Mouse (Mus musculus) limb, embryonic 14.5 days (tissue): Measurements from ENCODE around the gene Artn. TPM values are rescaled to one million over a fixed set of nuclear protein-coding genes. Genes with fewer than 3 reads are reported as not detected.
A peak's percentile ranks its signal among the peaks of the same experiment; 100 is the strongest.

Experiments used
- ATAC-seq: fragments of 200-750 bp; cut with Nextera tagmentation; 2 replicates; pipeline ENCODE4 v1.8.0; 2017; ENCODE audit warnings: low read depth, moderate number of reproducible peaks, moderate TSS enrichment; ENCODE audit not compliant: low FRiP score
- DNase-seq: peaks from one replicate; pipeline ENCODE4 v3.0.0-alpha.2; 2015; ENCODE audit warnings: low spot score
- H3K27ac ChIP-seq: fragments of 300-500 bp; sonication (generic); replicated peaks from 2 replicates; pipeline ENCODE4 v1.5.1; 2014; ENCODE audit warnings: low read depth, mild to moderate bottlenecking, low read length, moderate library complexity, mixed read lengths
- H3K27me3 ChIP-seq: fragments of 300-500 bp; sonication (generic); 2 replicates; pipeline ENCODE4 v1.6.1; 2014; ENCODE audit warnings: low read length, mixed read lengths; ENCODE audit not compliant: control insufficient read depth, insufficient read depth
- H3K36me3 ChIP-seq: fragments of 300-500 bp; sonication (generic); 2 replicates; pipeline ENCODE4 v1.6.1; 2014; ENCODE audit warnings: mild to moderate bottlenecking, low read length, moderate library complexity, mixed read lengths; ENCODE audit not compliant: control insufficient read depth, insufficient read depth
- H3K4me1 ChIP-seq: fragments of 300-500 bp; sonication (generic); 2 replicates; pipeline ENCODE4 v1.6.1; 2014; ENCODE audit warnings: antibody characterized with exemption, low read length, mixed read lengths; ENCODE audit not compliant: control insufficient read depth, insufficient read depth
- H3K4me2 ChIP-seq: fragments of 300-500 bp; sonication (generic); replicated peaks from 2 replicates; pipeline ENCODE4 v1.6.1; 2014; ENCODE audit warnings: low read depth, mild to moderate bottlenecking, low read length, moderate library complexity; ENCODE audit not compliant: severe bottlenecking
- H3K4me3 ChIP-seq: fragments of 300-500 bp; sonication (generic); replicated peaks from 2 replicates; pipeline ENCODE4 v1.5.1; 2014; ENCODE audit warnings: low read length
- H3K9ac ChIP-seq: fragments of 300-500 bp; sonication (generic); 2 replicates; pipeline ENCODE4 v1.6.1; 2014; ENCODE audit warnings: mild to moderate bottlenecking, low read depth, low read length, moderate library complexity; ENCODE audit not compliant: severe bottlenecking
- H3K9me3 ChIP-seq: fragments of 300-500 bp; sonication (generic); 2 replicates; pipeline ENCODE4 v1.6.1; 2016; ENCODE audit warnings: low read length; ENCODE audit not compliant: control insufficient read depth
- POLR2A ChIP-seq: fragments of 200-500 bp; IDR thresholded peaks from 2 replicates; pipeline ENCODE4 v1.8.0; 2012; ENCODE audit warnings: inconsistent platforms, mild to moderate bottlenecking, moderate library complexity, borderline replicate concordance; ENCODE audit not compliant: insufficient read depth, insufficient read length; ENCODE audit errors: extremely low read depth
- WGBS: fragments of 180-500 bp; shearing (Covaris S2); extraction: QIAGEN DNeasy Blood & Tissue Kit; methylation state at CpG from one replicate; pipeline ENCODE4 v1.1.7; 2014; 5-methylcytosine and 5-hydroxymethylcytosine counted together
- polyA plus RNA-seq, 2 experiments: library from polyadenylated mRNA; depleted of rRNA in 1 of 2; stranded (reverse) in 1 of 2; unstranded in 1 of 2; fragments of >200 nt; fragmentation: Nextera tagmentation in 1 of 2; extraction: Ambion mirVana in 1 of 2; gene quantifications; 2 replicates each; pipeline versions ENCODE4 v1.2.1 to v1.2.3; 2012 to 2014

The Artn gene
- polyA plus RNA-seq, 2 experiments, result 4.1 to 5.5 TPM

DNA sequence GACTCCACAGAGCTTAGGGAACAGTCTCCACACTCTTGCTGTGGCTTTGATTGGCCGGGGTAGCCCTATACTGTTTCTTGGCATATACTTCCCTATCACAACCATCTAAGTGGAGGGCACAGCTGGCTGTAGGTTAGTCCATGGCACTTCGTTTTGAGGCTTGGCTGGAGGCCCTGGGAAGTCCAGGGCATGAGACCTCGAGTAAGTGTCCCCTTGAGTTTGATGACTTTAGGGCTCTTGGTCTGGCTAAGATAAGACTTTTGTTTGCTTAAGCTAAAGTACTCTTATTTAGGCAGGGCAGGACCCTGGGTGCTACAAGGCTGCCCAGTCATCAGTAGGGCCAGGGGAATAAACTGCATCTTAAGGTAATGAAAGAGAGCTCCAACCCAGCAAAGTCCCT, 31.5 kb downstream of the Artn start:
- Histone ChIP-seq H3K4me1 (no peaks in the 10 kb centered on the region), H3K9ac (no peak overlapping the region), H3K4me3 (no peak overlapping the region), H3K9me3 (no peaks in the 10 kb centered on the region), H3K36me3 (peaks cover 85% of the 10 kb centered on the region), H3K4me2 (no peak overlapping the region), H3K27me3 (no peaks in the 10 kb centered on the region), H3K27ac (no peak overlapping the region)
- no peak for TF ChIP-seq POLR2A
- ATAC-seq (no peak), DNase-seq (no peak)
- WGBS, result 81% methylated on average over 3 of the region's 3 CpGs

DNA sequence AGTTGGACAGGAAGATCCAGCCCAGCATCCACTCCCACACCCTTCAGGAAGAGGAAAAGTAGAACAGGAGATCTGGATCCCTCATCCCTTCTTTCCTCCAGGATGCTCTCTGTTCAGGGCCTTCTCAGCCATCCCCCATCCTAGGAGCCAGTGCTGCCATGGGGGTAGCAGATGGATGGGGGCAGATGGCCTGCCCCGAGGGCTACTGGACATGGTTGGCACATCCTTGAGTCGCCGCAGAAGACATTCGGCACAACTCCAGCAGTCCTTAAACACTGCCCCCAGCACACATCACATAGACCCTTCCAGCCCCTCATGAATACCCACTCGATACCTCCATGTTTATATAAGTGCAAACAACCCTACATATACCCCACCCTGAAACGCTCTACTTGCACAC, 33.5 kb downstream of the Artn start:
- no peak overlapping the region for H3K27ac ChIP-seq
- TF ChIP-seq POLR2A, result no peak
- peaks cover 65% of the 10 kb centered on the region for H3K36me3 ChIP-seq
- 96% methylated on average over 6 of the region's 6 CpGs for WGBS
- H3K9ac ChIP-seq, result no peak overlapping the region
- peaks cover 3% of the 10 kb centered on the region; the same call in 1 of the 2 replicates for H3K4me1 ChIP-seq
- no peaks in the 10 kb centered on the region for H3K9me3 ChIP-seq
- ATAC-seq (no peak), DNase-seq (no peak)
- H3K27me3 ChIP-seq, result no peaks in the 10 kb centered on the region
- no peak overlapping the region for H3K4me3 ChIP-seq
- no peak overlapping the region for H3K4me2 ChIP-seq

DNA sequence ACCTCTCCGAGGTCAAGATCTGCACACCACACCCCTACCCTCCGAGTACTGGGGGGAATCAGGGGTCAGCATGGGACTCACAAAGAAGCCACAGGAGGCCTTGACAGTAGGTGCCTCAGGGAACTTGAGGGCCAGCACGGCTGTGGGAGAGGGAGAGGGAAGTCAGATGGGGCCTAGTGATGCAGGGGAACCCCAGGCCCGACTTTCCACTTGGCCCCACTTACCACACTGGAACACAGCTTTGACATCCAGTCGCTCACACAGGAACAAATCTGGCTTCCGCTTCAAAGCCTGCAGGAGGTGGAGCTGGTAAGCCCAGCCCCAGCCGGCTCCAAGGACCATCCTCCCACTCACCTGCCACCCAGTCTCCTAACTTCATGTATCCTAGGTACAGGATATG, 34.2 kb downstream of the Artn start:
- no peaks in the 10 kb centered on the region for H3K27me3 ChIP-seq
- H3K9ac ChIP-seq, result no peak overlapping the region
- peaks cover 58% of the 10 kb centered on the region for H3K36me3 ChIP-seq
- peaks cover 6% of the 10 kb centered on the region; the same call in 1 of the 2 replicates for H3K4me1 ChIP-seq
- ATAC-seq, result no peak
- no peak for TF ChIP-seq POLR2A
- no peak overlapping the region for H3K27ac ChIP-seq
- no peak for DNase-seq
- 81% methylated on average over 7 of the region's 7 CpGs for WGBS
- H3K4me3 ChIP-seq, result no peak overlapping the region
- no peak overlapping the region for H3K4me2 ChIP-seq
- H3K9me3 ChIP-seq, result no peaks in the 10 kb centered on the region

DNA sequence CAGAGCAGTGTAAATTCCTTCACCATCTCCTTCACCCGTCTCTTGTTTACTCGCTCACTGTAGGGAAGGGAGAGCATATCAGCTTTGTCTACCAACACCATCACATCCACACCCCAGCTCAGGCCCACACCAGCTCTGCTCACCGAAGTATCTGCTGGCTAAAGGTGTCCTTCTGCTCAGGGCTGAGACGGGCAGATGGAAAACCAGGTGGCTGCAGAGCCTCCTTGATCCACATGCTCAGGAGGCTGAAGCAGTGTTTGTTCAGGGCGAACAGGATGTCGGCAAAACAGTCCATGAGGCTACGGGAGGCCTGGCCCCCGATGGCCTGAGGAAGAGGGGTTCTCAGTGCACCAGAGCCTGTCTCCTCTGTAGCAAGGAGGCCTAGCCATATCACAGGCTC, 35.0 kb downstream of the Artn start:
- H3K36me3 ChIP-seq, result peaks cover 57% of the 10 kb centered on the region
- no peak for ATAC-seq

DNA sequence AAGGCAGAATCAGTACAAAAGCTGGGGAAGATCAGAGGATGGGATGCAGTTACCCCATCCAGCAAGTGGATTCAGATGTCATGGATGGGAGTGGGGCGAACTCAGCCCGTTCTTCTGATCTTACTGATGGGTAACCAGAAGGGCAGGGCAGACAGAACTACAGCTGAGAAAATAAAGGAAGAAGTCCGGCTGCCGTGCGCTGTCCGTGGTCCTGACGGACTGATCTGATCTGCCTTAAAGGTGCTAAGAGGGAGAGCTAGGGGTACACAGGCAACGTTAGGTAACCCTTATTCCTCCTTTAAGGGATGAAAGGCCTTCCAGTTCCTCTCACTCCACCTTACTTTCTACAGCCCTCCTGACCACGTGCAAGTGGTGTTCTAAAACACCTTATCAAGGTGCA, 36.2 kb downstream of the Artn start:
- 26% methylated on average over 9 of the region's 9 CpGs for WGBS
- H3K9me3 ChIP-seq, result no peaks in the 10 kb centered on the region
- H3K27me3 ChIP-seq, result no peaks in the 10 kb centered on the region
- DNase-seq (peak; percentile 79), ATAC-seq (no peak)
- H3K9ac ChIP-seq, result no peak overlapping the region
- H3K4me2 ChIP-seq, result no peak overlapping the region
- no peak overlapping the region for H3K27ac ChIP-seq
- H3K36me3 ChIP-seq, result peaks cover 49% of the 10 kb centered on the region
- H3K4me1 ChIP-seq, result peaks cover 6% of the 10 kb centered on the region; the same call in 1 of the 2 replicates
- TF ChIP-seq POLR2A, result no peak
- H3K4me3 ChIP-seq, result no peak overlapping the region

More for the DNA sequence above, 35.0 kb downstream of the Artn start:
- DNase-seq, result no peak
- no peak overlapping the region for H3K9ac ChIP-seq
- H3K4me1 ChIP-seq, result peaks cover 6% of the 10 kb centered on the region; the same call in 1 of the 2 replicates
- no peak overlapping the region for H3K27ac ChIP-seq
- no peaks in the 10 kb centered on the region for H3K27me3 ChIP-seq
- no peaks in the 10 kb centered on the region for H3K9me3 ChIP-seq
- WGBS, result 90% methylated on average over 8 of the region's 8 CpGs
- H3K4me3 ChIP-seq, result no peak overlapping the region
- no peak overlapping the region for H3K4me2 ChIP-seq
- TF ChIP-seq POLR2A, result no peak

DNA sequence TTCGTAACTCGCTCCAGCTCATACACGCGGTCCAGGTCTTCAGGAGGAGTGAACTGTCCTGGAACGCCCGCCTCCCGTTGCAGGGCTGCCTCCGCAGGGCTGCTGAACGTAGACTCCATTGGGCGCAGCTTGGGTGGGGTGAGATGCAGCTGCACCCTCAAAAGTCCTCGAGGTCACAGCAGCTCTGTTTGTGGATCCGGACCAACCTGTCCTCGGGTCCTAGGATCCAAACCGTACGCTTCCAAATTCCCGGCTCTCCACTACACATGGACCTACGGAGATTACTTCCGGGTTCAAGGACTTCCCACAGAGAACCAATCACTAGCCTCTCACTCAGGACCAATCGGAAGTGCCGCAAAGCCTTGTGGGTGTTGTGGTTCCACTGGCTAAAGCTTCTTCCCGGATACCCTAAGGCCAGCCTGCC, 37.8 kb downstream of the Artn start, which contains the start of gene Dph2:
TSS of gene Dph2 (minus strand) at position 295 of the 424 bp plus-strand sequence.
- H3K36me3 ChIP-seq, result peaks cover 36% of the 10 kb centered on the region
- peak; percentile 85 for ATAC-seq

More for the DNA sequence above, 37.8 kb downstream of the Artn start, which contains the start of gene Dph2:
- no peak for TF ChIP-seq POLR2A
- Histone ChIP-seq H3K27me3 (no peaks in the 10 kb centered on the region), H3K4me2 (peak within 1 kb of the TSS; percentile 64), H3K27ac (no peak within 1 kb of the TSS), H3K4me3 (peak within 1 kb of the TSS; percentile 56), H3K9ac (peak within 1 kb of the TSS; percentile 40), H3K9me3 (no peaks in the 10 kb centered on the region), H3K4me1 (peaks cover 6% of the 10 kb centered on the region; the same call in 1 of the 2 replicates)
- under 1% methylated on average over 21 of the region's 21 CpGs for WGBS
- peak; percentile 94 for DNase-seq
